Mouse (Mus musculus) gastrocnemius, postnatal 10 days (tissue): ENCODE results near the gene Lmln. TPM values are rescaled to one million over a fixed set of nuclear protein-coding genes. Genes with fewer than 3 reads are reported as not detected.

ENCODE experiments used
- microRNA-seq, 2 experiments: library from miRNA; unstranded; fragments of <30 nt; microRNA quantifications; one replicate each; pipeline ENCODE4 v1.2.0; 2021
- total RNA-seq, 2 experiments: library from RNA; stranded (reverse); gene quantifications; 2 replicates each; pipeline ENCODE4 v1.2.3; 2021

The Lmln gene
- total RNA-seq, 2 experiments from 2014 or later = 2.2 TPM

Small RNA genes lying within 50 kb of the gene (microRNA-seq; reads per million reads assigned to microRNA genes)
- gene Gm22231 = 0 reads per million in 2 experiments
- gene Mir1947 = 0.64 to 0.75 reads per million in 2 experiments

Other genes with a start within 250 kb of the Lmln start
- gene Fyttd1, start 185.0 kb upstream of the Lmln start, total RNA-seq = 100 to 1,000 TPM; 134 to 138 TPM
- gene Rubcn, start 184.8 kb upstream of the Lmln start, total RNA-seq = 10 to 100 TPM; 33.5 to 38.6 TPM
- gene Lrch3, start 148.4 kb upstream of the Lmln start, total RNA-seq = 10 to 100 TPM; 21.3 to 26.4 TPM
- 1 to 10 TPM; 2.0 TPM for gene Iqcg, start 6.3 kb upstream of the Lmln start, total RNA-seq
- 100 to 1,000 TPM; 413 to 441 TPM for gene Rpl35a, start 6.1 kb upstream of the Lmln start, total RNA-seq
- 10 to 100 TPM; 14.8 to 14.9 TPM for gene Osbpl11, start 122.5 kb downstream of the Lmln start, total RNA-seq
- 10 to 100 TPM; 31.4 to 37.7 TPM for gene Snx4, start 188.9 kb downstream of the Lmln start, total RNA-seq